Mouse (Mus musculus) layer of hippocampus, adult 8-10 months (tissue): ENCODE results near the gene Fn1. TPM values are rescaled to one million over a fixed set of nuclear protein-coding genes. Genes with fewer than 3 reads are reported as not detected.

Experiments
- total RNA-seq, 4 experiments: library from RNA; stranded (reverse); gene quantifications; 2 replicates each; pipeline ENCODE4 v1.2.4; 2022

The Fn1 gene
- total RNA-seq, 4 experiments from 2014 or later, result 52.0 to 64.1 (median 54.0) TPM

Other genes with a start within 250 kb of the Fn1 start
- under 1 TPM; 0.16 to 0.39 (median 0.19) TPM for gene Abca12, start 238.3 kb downstream of the Fn1 start, total RNA-seq
- 10 to 100 TPM; 37.2 to 42.0 (median 38.5) TPM for gene Atic, start 96.0 kb downstream of the Fn1 start, total RNA-seq